Mouse (Mus musculus) stomach, embryonic 16.5 days (tissue): Measurements from ENCODE around the gene Timm8b. TPM values are rescaled to one million over a fixed set of nuclear protein-coding genes. Genes with fewer than 3 reads are reported as not detected.

Experiments used
- polyA plus RNA-seq: library from polyadenylated mRNA; unstranded; fragments of >200 nt; fragmentation: Nextera tagmentation; extraction: Ambion mirVana; gene quantifications from 2 replicates; pipeline ENCODE4 v1.2.1, GENCODE M21; 2015

Gene Timm8b
- polyA plus RNA-seq, 1 experiment from 2014 or later = 234 TPM

Other genes with a start within 250 kb of the Timm8b start
- gene Plet1, start 109.4 kb upstream of the Timm8b start, polyA plus RNA-seq = 17.9 and 25.0 TPM in 2 replicates
- gene Pts, start 75.2 kb upstream of the Timm8b start, polyA plus RNA-seq = 85.1 and 91.8 TPM in 2 replicates
- 21.1 and 24.3 TPM in 2 replicates for gene Il18, start 49.1 kb upstream of the Timm8b start, polyA plus RNA-seq
- gene Bco2, start 48.7 kb upstream of the Timm8b start, polyA plus RNA-seq = 2.0 and 2.2 TPM in 2 replicates
- gene Tex12, start 42.6 kb upstream of the Timm8b start, polyA plus RNA-seq = 0.13 TPM in 1 of 2 replicates, not detected in the other
- gene Sdhd, start 98 bp upstream of the Timm8b start, polyA plus RNA-seq = 380 and 381 TPM in 2 replicates
- 3.7 and 3.9 TPM in 2 replicates for gene Pih1d2, start 13.4 kb downstream of the Timm8b start, polyA plus RNA-seq
- 15.5 and 18.2 TPM in 2 replicates for gene Nkapd1, start 13.6 kb downstream of the Timm8b start, polyA plus RNA-seq
- 40.5 and 49.8 TPM in 2 replicates for gene Dlat, start 55.9 kb downstream of the Timm8b start, polyA plus RNA-seq
- 8.7 and 9.7 TPM in 2 replicates for gene Dixdc1, start 135.6 kb downstream of the Timm8b start, polyA plus RNA-seq
- gene 2310030G06Rik, start 142.6 kb downstream of the Timm8b start, polyA plus RNA-seq = 13.6 and 14.2 TPM in 2 replicates
- 104 and 143 TPM in 2 replicates for gene Cryab, start 147.4 kb downstream of the Timm8b start, polyA plus RNA-seq
- gene Hspb2, start 148.4 kb downstream of the Timm8b start, polyA plus RNA-seq = 9.0 and 27.1 TPM in 2 replicates
- 11.1 and 11.7 TPM in 2 replicates for gene Fdxacb1, start 164.3 kb downstream of the Timm8b start, polyA plus RNA-seq
- 36.7 and 40.5 TPM in 2 replicates for gene Alg9, start 171.1 kb downstream of the Timm8b start, polyA plus RNA-seq
- gene 1110032A03Rik, start 171.6 kb downstream of the Timm8b start, polyA plus RNA-seq = 28.5 and 31.1 TPM in 2 replicates
- 79.3 and 87.5 TPM in 2 replicates for gene Ppp2r1b, start 241.4 kb downstream of the Timm8b start, polyA plus RNA-seq